Mouse (Mus musculus): ENCODE results near the gene Cacna1d. TPM values are rescaled to one million over a fixed set of nuclear protein-coding genes. Genes with fewer than 3 reads are reported as not detected.

The Cacna1d gene
- polyA plus RNA-seq, 1 experiment from 2014 or later, result 1.9 TPM

DNA sequence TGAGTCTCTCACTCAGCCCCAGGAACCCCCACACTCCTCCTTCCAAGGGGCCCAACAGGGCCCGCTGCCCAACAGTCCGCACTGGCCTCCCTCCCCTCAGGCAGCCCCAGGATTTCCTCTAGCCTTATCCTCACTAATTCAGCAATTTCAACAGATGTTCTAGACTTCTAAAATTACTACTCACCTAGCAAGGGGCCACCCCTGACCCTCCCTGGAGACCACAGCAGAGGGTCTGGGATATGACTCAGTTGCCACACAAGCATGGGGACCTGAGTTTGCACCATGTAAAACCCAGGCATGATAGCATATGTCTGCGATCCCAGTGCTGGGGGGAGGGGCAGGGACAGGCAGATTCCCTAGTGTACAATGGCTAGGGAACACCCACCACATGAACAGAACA, 151.1 kb downstream of the Cacna1d start:
- no peak for DNase-seq (ENCODE audit: low spot score)

DNA sequence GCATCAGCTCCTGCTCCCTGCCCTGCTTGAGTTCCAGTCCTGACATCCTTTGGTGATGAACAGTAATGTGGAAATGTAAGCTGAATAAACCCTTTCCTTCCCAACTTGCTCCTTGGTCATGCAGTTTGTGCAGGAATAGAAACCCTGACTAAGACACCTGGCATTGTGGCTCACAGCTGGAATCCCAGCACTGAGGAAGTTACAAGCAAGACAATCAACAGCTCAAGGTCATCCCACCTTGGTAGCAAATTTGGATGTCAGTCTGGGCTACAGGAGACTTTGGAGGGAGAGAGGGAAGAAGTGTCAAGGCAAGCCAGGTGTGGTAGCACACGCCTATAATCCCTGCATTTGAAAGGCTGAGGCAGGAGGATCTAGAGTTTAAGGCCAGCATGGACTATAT, 159.4 kb downstream of the Cacna1d start:
- DNase-seq (ENCODE audit: low spot score), result no peak

DNA sequence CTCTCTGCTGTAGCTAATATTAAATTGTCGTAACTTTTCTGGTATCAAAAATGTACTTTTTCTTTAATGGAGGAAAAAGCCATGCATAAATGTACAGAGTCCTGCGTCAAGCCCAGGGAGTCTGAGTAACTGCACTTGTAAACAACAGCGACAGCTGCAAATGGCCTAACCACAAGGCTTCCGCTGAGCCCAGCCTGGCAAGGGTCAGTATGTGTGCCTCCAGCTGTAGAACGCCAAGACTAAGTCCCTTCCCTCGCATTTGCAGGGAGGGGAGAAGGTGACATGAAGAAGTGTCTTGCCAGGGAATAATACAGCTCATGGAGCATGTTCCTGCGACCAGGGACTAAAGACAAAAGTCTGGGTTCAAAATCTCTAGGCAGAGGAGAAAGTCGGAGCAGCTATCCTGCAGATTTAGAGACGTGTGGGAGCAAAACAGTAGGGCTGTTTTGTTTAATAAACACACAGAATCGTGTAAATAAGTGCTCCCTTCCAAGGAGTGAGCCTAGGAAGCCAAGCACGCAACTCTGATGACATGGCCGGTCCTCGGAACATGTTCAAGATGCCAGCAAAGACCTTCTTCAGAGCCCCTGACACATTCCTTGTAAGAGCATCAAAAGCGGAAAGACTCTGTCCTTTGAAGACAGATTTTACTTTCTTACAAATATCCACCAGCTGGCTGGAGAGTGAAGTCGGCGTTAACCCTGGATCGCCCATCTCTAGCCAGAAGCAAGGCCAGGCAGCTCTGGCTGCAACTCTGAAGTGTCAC, 160.7 kb downstream of the Cacna1d start:
- no peak for DNase-seq (ENCODE audit: low spot score)

DNA sequence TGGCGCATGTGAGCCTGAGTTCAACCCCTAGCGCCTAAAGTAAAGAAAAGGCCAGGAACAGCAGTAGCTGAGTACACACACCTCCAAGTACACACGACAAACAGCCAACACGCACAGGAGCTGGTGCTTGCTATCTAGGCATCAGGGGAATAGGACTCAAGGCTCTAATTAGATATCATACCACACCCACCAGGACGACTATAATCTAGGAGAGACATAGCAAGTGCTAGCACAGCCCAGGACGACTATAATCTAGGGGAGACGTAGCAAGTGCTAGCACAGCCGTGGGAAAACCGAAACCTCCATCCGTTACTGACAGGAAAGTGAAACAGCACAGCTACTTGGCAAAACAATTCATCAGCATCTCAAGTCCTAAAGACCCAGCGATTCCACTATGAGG, 162.1 kb downstream of the Cacna1d start:
- DNase-seq (ENCODE audit: low spot score), result no peak

DNA sequence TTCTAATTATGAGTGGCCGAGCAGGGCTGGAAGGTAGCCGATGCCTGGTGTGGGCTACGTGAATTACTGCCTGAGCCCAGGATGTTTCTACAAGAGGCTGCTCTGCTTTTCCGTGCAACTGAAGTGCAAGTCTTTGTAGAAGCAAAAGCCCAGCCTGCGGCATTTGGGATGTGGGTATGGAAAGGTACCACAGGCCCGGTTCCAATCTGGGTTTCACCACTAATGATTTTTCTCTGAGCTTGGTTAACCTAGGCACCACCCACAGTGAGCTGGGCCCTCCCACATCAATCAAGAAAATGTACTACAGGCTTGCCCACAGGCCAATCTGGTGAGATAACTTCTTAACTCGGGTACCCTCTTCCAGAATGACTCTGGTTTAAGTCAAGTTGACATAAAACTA, 163.8 kb downstream of the Cacna1d start:
- DNase-seq (ENCODE audit: low spot score), result no peak

DNA sequence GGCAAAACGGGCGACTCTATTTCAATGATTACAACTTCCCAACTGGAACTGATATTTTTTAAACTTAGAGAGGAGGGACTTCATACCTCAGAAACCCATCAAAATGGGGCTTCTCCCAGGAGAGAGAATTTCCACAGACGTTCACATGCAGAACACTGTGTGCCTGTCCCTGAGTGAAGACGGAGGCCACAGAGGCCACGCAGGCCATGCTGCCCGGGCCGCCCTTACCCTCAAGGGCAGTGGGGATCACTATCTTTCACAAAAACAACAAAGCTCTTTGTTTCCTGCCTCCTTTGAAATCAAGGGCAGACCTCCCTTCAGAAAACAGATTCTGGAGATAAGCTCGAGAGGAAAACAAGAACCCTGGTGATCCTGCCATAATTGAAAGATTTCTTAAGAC, 164.2 kb downstream of the Cacna1d start:
- no peak for DNase-seq (ENCODE audit: low spot score)

DNA sequence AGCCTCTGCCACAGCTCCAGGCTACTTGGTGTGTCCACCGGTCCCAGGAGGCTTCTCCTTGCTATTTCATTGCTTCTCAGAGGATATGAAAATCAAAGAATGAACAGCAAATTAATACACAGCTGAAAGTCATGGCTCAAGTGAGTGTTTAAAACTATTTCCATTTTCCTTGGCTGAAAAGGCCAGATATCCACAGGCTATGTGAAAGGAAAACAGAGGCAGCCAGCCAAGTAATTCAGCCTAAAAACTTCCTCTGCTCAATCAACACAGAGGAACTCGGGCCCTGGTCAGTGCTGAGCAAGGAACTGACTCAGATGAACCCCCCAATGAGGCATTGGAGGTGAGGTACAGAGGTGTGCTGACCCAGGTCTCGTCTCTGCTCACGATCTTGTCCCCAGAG, 165.0 kb downstream of the Cacna1d start:
- DNase-seq (ENCODE audit: low spot score), result no peak

DNA sequence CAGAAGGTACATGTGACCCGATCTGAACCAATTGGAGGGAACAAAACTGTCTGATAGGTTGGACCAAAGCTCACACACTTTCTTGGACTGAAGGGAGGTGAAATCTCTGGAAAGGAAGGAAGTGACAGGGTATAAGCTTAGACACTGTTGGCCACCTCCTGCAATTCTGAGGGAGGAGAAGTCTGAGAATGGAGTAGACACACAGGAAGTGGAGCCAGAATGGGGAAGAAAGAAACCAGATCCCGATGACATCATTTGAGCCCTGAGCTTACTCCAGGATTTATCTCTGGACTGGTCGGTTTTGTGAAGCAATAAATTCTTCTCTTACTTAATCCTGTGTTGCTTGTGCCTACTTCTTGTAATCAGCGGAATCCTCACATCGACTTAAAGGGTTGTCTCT, 166.3 kb downstream of the Cacna1d start:
- no peak for DNase-seq (ENCODE audit: low spot score)

DNA sequence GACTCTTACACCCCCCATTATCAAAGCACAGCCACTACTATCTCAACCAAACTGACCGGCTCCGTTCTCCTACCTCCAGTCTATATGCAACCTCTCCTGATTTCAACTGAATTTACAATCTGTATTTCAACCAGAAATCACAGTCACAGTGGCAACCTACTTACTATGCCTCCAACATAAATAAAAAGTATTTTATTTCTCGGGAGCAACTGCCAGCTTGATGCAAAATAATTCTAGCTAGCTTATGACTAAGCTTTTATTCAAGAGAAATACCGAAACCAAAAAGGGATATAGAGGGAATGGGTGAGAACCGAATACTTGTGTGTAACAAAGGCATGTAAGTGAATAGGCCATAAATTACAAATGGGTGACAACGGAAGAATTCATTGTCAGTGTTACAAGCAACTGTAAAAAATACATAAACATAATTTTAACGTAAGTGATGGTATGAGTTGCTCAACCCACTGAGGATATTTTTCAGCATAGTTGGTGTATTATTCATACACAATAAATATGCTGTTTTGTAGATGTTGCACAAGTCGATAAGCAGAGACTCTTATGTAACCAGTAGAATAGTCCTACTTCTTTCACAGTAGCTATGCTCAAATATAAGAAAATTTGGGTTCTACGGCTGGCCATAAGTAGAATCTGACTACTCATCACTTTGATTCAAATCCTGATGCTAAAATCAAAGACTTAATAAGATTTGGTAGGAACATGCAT, 172.4 kb downstream of the Cacna1d start:
- DNase-seq (ENCODE audit: low spot score), result no peak

DNA sequence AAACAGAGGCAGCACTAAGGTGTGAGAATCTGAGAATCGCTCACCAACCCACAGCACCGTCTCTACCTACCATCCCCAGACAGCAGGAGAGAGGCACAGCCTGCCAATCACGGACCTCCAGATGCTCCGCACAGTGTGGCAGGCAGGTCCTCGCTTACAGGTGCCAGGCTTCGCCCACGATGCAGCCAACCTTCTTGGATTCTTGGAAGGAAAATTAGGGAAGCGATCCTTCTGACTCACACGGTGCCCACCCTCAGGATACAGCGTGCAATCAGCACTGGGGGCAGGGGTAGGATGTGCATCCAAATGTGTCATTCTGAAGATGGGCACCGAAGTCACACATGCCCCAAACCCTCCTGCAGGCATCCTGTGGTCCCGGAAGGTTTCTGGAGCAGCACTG, 173.0 kb downstream of the Cacna1d start:
- DNase-seq (ENCODE audit: low spot score), result no peak

DNA sequence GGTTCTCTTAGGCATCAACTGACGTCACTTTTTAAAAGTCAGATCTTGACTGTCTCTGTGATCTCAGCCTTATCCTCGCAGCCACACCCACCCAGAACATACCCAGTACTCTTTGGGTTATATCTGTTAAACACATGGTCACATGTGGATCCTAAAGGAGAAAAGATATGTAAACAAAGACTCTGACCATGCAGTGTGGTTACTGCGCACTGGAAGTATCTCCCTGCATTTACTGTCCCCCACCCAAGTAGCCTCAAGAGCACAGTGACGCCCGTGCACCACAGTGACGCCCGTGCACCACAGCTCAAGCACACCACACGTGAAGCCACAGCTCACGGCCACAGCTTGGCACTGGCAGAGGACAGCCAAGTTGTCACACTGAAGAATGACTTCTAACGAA, 173.6 kb downstream of the Cacna1d start:
- no peak for DNase-seq (ENCODE audit: low spot score)

DNA sequence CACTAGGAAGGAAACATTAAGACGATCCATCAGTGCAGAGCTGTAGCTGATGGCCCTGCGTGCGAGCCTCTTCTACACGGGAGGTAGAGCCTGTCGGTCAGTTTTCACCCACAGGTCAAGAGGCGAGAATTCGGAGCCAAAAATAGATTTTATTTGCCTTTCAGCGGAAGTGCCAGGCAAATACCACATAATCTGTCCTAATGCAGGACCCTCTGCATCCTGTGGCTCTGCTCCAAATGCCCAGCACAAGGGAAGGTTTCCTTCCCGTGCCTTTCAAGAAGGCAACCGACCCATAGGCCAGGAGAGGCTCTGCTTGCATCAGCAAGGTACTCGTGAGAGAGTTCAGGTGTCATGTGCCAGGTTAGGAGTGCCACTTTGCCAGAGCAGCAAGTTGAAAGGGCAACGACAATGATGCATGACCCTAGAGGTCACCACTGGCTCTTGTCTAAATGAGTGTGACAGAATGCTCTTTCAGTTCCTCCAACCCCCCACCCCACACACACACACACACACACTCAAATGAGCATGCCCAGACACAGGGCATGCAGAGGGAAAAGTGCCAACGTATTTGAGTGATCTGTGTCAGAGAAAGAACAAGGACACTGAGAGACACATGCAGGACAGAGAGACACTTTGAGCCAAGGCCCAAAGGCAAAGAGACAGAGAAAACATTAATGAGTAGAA, 179.9 kb downstream of the Cacna1d start:
- no peak for DNase-seq (ENCODE audit: low spot score)

DNA sequence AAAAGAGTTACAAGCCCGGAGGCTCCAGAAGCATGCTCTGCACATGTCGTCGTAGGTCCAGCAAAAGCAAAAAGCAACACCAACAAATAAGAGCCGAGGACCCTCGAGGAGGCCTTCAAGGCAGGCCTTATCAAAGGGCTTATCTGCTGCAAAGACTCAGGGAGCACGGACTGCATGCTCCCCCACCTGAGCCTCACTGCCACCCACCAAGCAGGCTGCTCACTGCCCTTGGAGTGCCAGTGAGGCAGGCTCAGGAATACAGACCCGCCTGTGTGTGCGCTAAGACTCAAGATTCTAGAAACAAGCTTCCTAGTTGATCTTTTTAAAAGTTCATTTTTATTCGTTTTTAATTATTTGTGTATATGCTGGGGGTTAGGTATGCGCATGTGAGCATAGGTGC, 181.0 kb downstream of the Cacna1d start:
- DNase-seq (ENCODE audit: low spot score), result no peak

DNA sequence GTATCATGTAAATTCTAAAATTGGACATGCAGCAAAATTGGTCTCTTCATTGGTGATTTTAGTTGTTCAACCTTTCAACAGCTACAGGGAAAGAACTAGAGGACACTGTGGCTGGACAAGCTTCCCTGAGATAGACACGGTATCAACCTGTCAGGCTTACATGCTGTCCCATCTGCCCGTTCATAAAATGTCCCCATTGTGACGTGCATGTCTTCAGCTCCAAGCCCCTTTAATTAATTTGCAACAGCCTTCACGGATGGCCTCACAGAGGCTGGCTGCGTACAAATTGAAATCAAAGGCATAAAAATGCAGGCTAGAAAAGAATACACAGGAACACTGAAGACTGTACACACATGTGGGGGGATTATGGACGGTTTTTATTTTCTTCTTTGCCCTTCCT, 185.0 kb downstream of the Cacna1d start:
- DNase-seq (ENCODE audit: low spot score), result no peak

DNA sequence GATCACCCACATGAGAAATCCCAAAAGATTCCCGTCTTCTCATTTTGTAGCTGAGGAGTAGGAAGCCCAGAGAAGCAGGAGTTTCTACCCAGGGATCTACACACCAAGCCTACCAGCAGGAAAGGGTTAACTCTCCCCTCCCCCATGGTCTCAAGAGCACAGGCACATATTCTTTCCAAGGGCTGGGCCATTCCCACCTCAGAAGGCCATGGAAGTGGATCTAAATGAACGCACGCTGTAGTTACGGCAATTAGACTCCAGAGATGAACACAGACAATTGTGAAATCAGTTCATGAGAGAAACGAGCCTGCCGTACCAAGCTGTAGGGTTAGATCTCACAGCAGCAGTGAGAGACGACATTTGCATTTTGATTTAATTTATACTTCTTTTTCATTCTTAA, 191.3 kb downstream of the Cacna1d start:
- DNase-seq (ENCODE audit: low spot score), result no peak

DNA sequence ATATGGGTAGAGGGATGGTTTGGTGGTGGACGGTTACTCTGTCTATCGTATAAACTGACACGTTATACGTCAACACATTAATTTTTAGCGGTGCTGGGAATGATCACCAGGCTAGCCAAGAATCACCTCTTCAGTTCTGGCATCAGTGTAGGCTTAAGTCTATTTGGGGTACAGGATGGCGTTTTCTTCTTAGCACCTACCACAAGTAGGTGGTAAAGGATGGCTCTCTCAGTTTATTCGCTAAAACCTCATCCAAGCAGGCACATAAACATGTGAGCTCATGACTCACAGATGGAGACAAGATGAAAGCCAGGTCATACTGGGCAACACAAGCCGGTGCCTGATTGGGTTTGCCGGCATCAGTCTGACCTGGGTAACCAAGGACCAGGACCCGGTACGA, 193.8 kb downstream of the Cacna1d start:
- no peak for DNase-seq (ENCODE audit: low spot score)

DNA sequence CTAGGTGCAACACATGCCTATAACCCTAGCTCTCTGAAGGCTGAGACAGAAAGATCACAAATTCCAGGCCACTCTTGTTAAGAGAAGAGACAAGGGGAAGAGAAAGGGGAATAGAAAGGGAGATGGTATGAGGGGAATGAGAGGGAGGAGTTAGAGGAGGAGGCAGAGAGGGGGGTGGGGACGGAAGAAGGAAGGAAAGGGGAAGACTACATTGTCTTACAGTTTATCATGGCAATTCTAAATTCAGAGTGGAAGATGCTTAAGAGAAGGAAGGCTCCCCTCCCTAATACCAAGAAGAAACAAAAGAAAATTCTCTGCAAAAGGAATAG, 199.2 kb downstream of the Cacna1d start:
- DNase-seq (ENCODE audit: low spot score), result no peak

DNA sequence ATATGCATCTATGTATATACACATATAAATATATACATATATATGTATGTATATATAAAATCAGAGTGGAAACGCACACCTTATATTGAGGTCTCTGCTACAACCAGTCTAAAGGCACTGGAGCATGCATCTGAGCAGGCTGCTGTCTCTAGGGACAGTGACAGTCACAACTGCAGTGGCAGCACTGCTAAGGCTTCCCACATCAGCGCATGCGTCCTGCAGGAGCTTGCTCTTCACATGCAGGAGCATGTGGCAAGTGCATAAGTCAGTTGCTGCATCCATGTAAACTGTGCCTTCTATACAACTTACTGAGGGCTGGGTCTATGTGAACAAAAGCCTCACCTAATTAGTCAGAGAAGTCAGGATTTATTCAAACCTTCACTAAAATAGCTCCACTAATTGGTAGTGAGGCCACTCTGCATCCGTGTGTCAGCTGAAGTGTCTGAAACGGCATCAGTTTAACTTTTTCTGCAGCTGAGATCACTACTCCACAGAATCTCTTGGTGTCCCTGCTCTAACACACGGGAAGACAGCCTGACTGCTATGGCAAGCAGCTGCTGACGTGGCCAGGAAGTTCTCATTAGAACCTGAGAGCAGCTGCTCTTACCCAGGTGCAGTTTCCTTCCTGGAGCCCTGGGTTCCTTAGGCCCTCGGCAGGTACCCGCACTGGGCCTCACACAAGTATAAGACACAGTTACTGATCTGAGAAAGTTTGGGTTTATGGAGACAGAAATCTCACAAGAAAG, 199.7 kb downstream of the Cacna1d start:
- peak; percentile 88 for DNase-seq (ENCODE audit: low spot score)

DNA sequence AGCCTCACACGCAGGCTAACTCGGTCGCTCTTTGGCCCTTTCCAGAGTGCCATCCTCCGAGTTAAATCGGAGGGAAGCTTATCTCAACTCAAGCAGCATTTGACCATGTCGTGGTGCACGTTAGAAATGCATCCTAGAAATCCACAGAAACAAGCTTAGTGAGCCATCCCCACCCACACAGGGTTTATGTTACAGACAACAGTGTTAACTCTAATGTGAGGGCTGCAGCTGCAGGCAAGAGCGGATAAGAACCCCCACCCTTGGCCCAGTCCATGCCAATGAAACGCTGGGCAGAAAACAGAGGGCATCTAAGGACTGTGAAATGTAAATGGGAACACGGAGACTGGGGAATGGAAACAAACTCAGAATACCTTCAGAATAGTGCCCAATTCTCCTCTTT, 206.8 kb downstream of the Cacna1d start:
- no peak for DNase-seq (ENCODE audit: low spot score)

DNA sequence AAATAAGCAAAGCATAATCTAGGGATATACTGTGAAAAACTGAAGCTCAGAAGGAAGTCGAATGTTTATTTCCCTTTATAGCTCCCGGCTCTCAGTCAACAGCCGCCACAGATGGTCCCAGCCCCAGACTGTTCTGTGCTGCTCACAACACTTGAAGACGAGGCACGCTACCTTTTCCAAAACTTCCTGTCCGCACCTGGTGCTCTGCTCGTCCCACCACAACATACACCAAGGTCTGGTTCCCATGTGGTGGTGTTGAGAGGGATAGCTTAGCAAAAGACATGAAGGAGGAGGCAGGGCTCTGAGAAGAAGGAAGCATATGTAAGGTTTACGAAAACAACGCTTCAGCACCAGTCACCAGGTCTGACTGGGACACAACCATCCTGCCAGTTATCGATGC, 207.2 kb downstream of the Cacna1d start:
- DNase-seq (ENCODE audit: low spot score), result peak; percentile 44

DNA sequence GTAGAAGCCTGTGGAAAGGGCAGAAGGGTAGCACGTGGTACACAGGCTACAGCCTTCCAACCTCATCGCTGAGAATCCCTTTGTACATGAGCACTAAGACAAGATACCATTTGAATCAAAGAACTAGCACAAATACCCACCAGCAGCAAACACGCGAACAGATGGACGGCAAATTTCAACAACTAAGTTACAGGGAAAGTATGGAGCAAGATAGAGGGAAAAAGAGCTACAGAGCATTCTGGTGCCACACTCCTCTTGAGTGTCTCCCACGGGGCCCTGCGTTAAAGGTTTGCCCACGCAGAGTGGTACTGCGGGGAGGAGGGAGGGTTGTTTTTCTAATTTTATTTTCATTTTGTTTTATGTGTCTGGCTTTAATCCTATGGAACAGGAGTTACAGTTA, 215.7 kb downstream of the Cacna1d start:
- DNase-seq (ENCODE audit: low spot score), result no peak

DNA sequence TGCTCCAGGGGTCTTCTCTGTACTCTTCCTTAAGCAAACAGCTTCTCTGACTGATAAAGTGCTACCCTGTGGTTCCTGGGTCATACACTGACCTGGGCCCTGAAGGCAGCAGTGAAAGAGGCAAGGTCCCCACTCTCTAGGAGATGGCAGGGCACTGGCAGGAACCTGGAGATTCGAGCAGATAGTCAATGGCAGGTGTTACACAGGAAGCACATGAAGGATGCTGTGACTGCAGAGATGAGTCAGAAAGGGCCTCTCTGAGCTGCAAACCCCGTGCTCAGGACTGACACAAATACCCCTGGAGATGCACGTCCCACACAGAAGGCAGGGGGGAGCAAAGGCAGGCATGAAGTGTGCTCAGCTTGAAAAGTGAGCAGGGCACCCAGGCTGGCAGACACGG, 218.3 kb downstream of the Cacna1d start:
- peak; percentile 87 for DNase-seq (ENCODE audit: low spot score)

Data from thymus, postnatal 0 days (tissue).